Mouse (Mus musculus): Measurements from ENCODE around the gene Ift122. TPM values are rescaled to one million over a fixed set of nuclear protein-coding genes. Genes with fewer than 3 reads are reported as not detected.

Gene Ift122
- polyA plus RNA-seq, 1 experiment from 2014 or later: 26.8 TPM

GRCm38 (mm10) chr6:115919876-115920275 lies 66.6 kb downstream of the Ift122 start:
- WGBS: 91% methylated on average over 5 of the region's 5 CpGs
- H3K4me3 ChIP-seq: no peak overlapping the region
- H3K4me1 ChIP-seq: peaks cover 7% of the 10 kb centered on the region; the same call in 1 of the 2 replicates
- peaks cover 23% of the 10 kb centered on the region for H3K36me3 ChIP-seq
- DNase-seq (ENCODE audit: low spot score): no peak
- H3K27ac ChIP-seq (replicated peaks): no peak overlapping the region
- no peaks in the 10 kb centered on the region for H3K9me3 ChIP-seq (replicated peaks)
- no peaks in the 10 kb centered on the region for H3K27me3 ChIP-seq (ENCODE audit: low read depth, poor library complexity, severe bottlenecking)

GRCm38 (mm10) chr6:115924829-115925228 lies 71.6 kb downstream of the Ift122 start:
- no peaks in the 10 kb centered on the region for H3K9me3 ChIP-seq (replicated peaks)
- no peak for DNase-seq (ENCODE audit: low spot score)
- H3K27me3 ChIP-seq (ENCODE audit: low read depth, poor library complexity, severe bottlenecking): no peaks in the 10 kb centered on the region
- H3K27ac ChIP-seq (replicated peaks): no peak overlapping the region
- peaks cover 29% of the 10 kb centered on the region for H3K4me1 ChIP-seq
- H3K36me3 ChIP-seq: 0 out of 2 replicates have a peak, but pooled peaks cover 3% of the 10 kb centered on the region
- 59% methylated on average over 6 of the region's 6 CpGs for WGBS
- H3K4me3 ChIP-seq: no peak overlapping the region

- Histone ChIP-seq H3K9me3 (replicated peaks) (no peaks in the 10 kb centered on the region), H3K27ac (replicated peaks) (no peak overlapping the region), H3K36me3 (0 out of 2 replicates have a peak, but pooled peaks cover 3% of the 10 kb centered on the region), H3K27me3 (ENCODE audit: low read depth, poor library complexity, severe bottlenecking) (no peaks in the 10 kb centered on the region), H3K4me3 (no peak overlapping the region), H3K4me1 (peaks cover 35% of the 10 kb centered on the region)
- DNase-seq (ENCODE audit: low spot score): no peak
- 83% methylated on average over 10 of the region's 10 CpGs for WGBS
Measured at GRCm38 (mm10) chr6:115926416-115926815, 73.1 kb downstream of the Ift122 start.

- Histone ChIP-seq H3K4me1 (peaks cover 35% of the 10 kb centered on the region), H3K4me3 (no peak overlapping the region), H3K27me3 (ENCODE audit: low read depth, poor library complexity, severe bottlenecking) (no peaks in the 10 kb centered on the region), H3K27ac (replicated peaks) (peak overlapping the region; percentile 20; the same call in 1 of the 2 replicates), H3K9me3 (replicated peaks) (no peaks in the 10 kb centered on the region), H3K36me3 (0 out of 2 replicates have a peak, but pooled peaks cover 3% of the 10 kb centered on the region)
- DNase-seq (ENCODE audit: low spot score): no peak
- WGBS: 84% methylated on average over 10 of the region's 10 CpGs
Measured at GRCm38 (mm10) chr6:115927292-115928242, 74.3 kb downstream of the Ift122 start.

- Histone ChIP-seq H3K9me3 (replicated peaks) (no peaks in the 10 kb centered on the region), H3K36me3 (no peaks in the 10 kb centered on the region), H3K27ac (replicated peaks) (0 out of 2 replicates have a peak overlapping the region, but pooled peaks have one; percentile 18), H3K4me1 (peaks cover 27% of the 10 kb centered on the region), H3K4me3 (no peak overlapping the region), H3K27me3 (ENCODE audit: low read depth, poor library complexity, severe bottlenecking) (no peaks in the 10 kb centered on the region)
- WGBS: 70% methylated on average over 5 of the region's 5 CpGs
- DNase-seq (ENCODE audit: low spot score): no peak
Measured at GRCm38 (mm10) chr6:115930018-115930417, 76.7 kb downstream of the Ift122 start.

GRCm38 (mm10) chr6:115931639-115932038 lies 78.4 kb downstream of the Ift122 start, which contains the start of gene Rho:
Rho (plus strand) TSS chr6:115931748.
- H3K4me1 ChIP-seq: peaks cover 29% of the 10 kb centered on the region
- no peak for DNase-seq (ENCODE audit: low spot score)
- H3K9me3 ChIP-seq (replicated peaks): no peaks in the 10 kb centered on the region
- H3K4me3 ChIP-seq: no peak within 1 kb of the TSS
- H3K36me3 ChIP-seq: no peaks in the 10 kb centered on the region
- H3K27ac ChIP-seq (replicated peaks): 0 out of 2 replicates have a peak within 1 kb of the TSS, but pooled peaks have one; percentile 0
- WGBS: 89% methylated on average over 14 of the region's 14 CpGs
- H3K27me3 ChIP-seq (ENCODE audit: low read depth, poor library complexity, severe bottlenecking): no peaks in the 10 kb centered on the region

- no peak overlapping the region for H3K27ac ChIP-seq (replicated peaks)
- no peak overlapping the region for H3K4me3 ChIP-seq
- H3K36me3 ChIP-seq: no peaks in the 10 kb centered on the region
Measured at GRCm38 (mm10) chr6:115932391-115932790, 79.1 kb downstream of the Ift122 start.

GRCm38 (mm10) chr6:115935544-115935943 lies 82.3 kb downstream of the Ift122 start:
- Histone ChIP-seq H3K4me1 (peaks cover 7% of the 10 kb centered on the region), H3K27me3 (ENCODE audit: low read depth, poor library complexity, severe bottlenecking) (no peaks in the 10 kb centered on the region), H3K36me3 (no peaks in the 10 kb centered on the region), H3K4me3 (no peak overlapping the region), H3K9me3 (replicated peaks) (no peaks in the 10 kb centered on the region), H3K27ac (replicated peaks) (no peak overlapping the region)
- no peak for DNase-seq (ENCODE audit: low spot score)
- WGBS: 86% methylated on average over 8 of the region's 8 CpGs

More at GRCm38 (mm10) chr6:115932391-115932790, 79.1 kb downstream of the Ift122 start:
- WGBS: 91% methylated on average over 3 of the region's 3 CpGs
- H3K9me3 ChIP-seq (replicated peaks): no peaks in the 10 kb centered on the region
- DNase-seq (ENCODE audit: low spot score): no peak
- peaks cover 24% of the 10 kb centered on the region for H3K4me1 ChIP-seq
- no peaks in the 10 kb centered on the region for H3K27me3 ChIP-seq (ENCODE audit: low read depth, poor library complexity, severe bottlenecking)

- Histone ChIP-seq H3K36me3 (no peaks in the 10 kb centered on the region), H3K4me1 (peaks cover 13% of the 10 kb centered on the region), H3K27ac (replicated peaks) (no peak overlapping the region), H3K4me3 (no peak overlapping the region), H3K27me3 (ENCODE audit: low read depth, poor library complexity, severe bottlenecking) (no peaks in the 10 kb centered on the region), H3K9me3 (replicated peaks) (no peaks in the 10 kb centered on the region)
- WGBS: 86% methylated on average over 2 of the region's 2 CpGs
- no peak for DNase-seq (ENCODE audit: low spot score)
Measured at GRCm38 (mm10) chr6:115938011-115938410, 84.7 kb downstream of the Ift122 start.

- H3K4me1 ChIP-seq: peaks cover 13% of the 10 kb centered on the region
- no peak overlapping the region for H3K4me3 ChIP-seq
- H3K27ac ChIP-seq (replicated peaks): no peak overlapping the region
- H3K9me3 ChIP-seq (replicated peaks): no peaks in the 10 kb centered on the region
- DNase-seq (ENCODE audit: low spot score): no peak
- no peaks in the 10 kb centered on the region for H3K27me3 ChIP-seq (ENCODE audit: low read depth, poor library complexity, severe bottlenecking)
- H3K36me3 ChIP-seq: no peaks in the 10 kb centered on the region
- 89% methylated on average over 1 of the region's 1 CpGs for WGBS
Measured at GRCm38 (mm10) chr6:115938798-115939197, 85.5 kb downstream of the Ift122 start.

- H3K27ac ChIP-seq (replicated peaks): no peak overlapping the region
- DNase-seq (ENCODE audit: low spot score): no peak
- no peaks in the 10 kb centered on the region for H3K27me3 ChIP-seq (ENCODE audit: low read depth, poor library complexity, severe bottlenecking)
- no peaks in the 10 kb centered on the region for H3K36me3 ChIP-seq
- WGBS: 85% methylated on average over 1 of the region's 1 CpGs
- H3K4me1 ChIP-seq: peaks cover 13% of the 10 kb centered on the region
- no peaks in the 10 kb centered on the region for H3K9me3 ChIP-seq (replicated peaks)
- H3K4me3 ChIP-seq: no peak overlapping the region
Measured at GRCm38 (mm10) chr6:115940603-115941002, 87.3 kb downstream of the Ift122 start.

- Histone ChIP-seq H3K9me3 (replicated peaks) (no peaks in the 10 kb centered on the region), H3K4me3 (no peak overlapping the region), H3K27me3 (ENCODE audit: low read depth, poor library complexity, severe bottlenecking) (no peaks in the 10 kb centered on the region), H3K27ac (replicated peaks) (no peak overlapping the region), H3K4me1 (peaks cover 13% of the 10 kb centered on the region), H3K36me3 (no peaks in the 10 kb centered on the region)
- WGBS: 25% methylated on average over 6 of the region's 12 CpGs
- peak; percentile 54 for DNase-seq (ENCODE audit: low spot score)
Measured at GRCm38 (mm10) chr6:115941128-115941527, 87.9 kb downstream of the Ift122 start.

All from midbrain, embryonic 10.5 days (tissue).